Mouse (Mus musculus): ENCODE data around the gene Galntl5. TPM values are rescaled to one million over a fixed set of nuclear protein-coding genes. Genes with fewer than 3 reads are reported as not detected.
"Not testable (repeated sequence)": the region's sequence is repeated elsewhere in the genome, so short reads cannot be mapped to it uniquely, and the experiment has no call there.

The Galntl5 gene
- not detected for total RNA-seq (2021)

DNA sequence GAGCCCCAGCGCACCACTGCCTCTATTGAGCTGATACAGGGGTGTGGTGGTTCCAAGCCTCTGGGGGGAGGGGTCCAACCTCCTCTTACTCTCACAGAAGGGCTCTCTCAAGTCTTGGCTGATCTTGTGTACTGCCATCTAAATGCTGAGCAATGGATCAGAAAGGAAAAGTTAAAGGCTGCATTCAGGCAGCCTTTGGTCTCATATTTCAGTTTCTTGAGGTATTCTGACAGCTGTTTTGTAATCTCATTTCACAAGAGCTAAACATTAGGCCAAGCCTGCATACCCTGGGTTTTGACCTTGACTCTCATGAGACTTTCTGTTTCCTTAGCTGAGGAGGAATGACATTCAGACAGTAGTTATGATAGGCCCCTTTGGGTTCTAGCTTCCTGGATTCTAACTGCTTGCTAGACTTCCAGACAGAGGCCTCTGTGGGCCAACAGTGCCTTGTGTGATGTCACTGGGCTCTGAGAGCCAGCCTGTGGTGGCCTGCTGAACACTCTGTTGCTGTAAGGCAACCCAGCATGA is at the start of gene Galntl5:
Gene Galntl5 (plus strand): TSS at position 457 of the 528 bp plus-strand sequence.
- DNase-seq: no peak

DNA sequence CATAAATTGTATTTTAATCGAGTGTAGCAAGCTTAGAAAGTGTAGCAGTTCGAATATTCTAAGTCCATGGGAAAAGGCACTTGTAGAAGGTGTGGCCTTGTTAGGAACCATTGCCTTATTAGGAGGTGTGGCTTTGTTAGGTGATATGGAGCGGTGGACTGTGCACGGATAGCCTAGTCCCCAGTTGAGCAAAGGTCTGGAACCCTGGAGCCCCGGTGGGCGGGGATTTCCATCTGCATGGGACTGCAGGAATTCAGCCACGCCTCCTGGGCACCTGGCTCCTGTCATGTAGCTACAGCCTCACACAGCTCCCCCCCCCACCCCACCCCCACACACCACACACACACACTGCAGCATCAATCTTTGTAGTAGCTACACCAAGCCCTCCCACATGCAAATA is 34.6 kb upstream of the Galntl5 start:
- DNase-seq: no peak

DNA sequence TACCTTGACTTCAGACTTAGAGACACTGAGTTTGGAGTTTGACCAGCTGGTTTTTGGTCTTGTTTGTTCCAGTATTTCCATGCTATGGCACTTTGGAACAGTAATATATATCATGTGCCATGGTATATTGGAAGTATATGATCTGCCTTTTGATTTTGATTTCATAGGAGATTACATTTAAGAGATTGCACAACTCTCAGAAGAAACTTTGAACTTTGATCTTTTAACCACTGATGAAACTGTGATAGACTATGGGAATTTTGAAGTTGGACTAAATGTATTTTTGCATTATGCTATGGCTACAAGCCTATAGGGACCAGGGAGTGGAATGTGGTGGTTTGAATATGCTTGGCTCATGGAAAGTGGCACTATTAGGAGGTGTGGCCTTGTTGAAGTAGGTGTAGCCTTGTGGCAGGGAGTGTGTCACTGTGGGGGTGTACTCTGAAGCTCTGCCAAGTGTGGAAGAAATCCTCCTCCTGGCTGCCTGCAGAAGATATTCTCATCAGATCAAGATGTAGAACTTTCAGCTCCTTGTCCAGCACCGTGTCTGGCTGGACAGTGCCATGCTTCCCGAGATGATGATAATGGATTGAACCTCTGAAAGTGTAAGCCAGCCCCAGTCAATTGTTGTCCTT is 31.8 kb upstream of the Galntl5 start:
- no peak for DNase-seq

DNA sequence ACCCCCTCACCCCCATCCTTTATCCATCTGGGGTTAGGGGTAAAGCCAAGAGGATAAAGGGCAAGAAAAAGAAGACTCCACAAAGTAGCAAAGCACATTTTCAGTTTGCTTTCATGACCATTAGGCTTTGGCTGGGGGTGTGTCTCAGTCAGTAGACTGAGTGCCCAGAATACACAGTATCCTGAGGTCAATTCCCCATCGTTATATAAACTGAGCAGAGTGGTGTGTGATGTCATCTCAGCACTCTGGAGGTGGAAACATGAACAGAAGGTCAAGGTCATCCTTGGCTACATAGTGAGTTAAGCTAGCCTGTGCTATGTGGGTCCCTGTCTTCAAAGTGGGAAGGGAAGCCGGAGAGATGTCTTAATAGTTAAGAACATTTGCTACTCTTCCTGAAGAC is 27.8 kb upstream of the Galntl5 start:
- DNase-seq: no peak

DNA sequence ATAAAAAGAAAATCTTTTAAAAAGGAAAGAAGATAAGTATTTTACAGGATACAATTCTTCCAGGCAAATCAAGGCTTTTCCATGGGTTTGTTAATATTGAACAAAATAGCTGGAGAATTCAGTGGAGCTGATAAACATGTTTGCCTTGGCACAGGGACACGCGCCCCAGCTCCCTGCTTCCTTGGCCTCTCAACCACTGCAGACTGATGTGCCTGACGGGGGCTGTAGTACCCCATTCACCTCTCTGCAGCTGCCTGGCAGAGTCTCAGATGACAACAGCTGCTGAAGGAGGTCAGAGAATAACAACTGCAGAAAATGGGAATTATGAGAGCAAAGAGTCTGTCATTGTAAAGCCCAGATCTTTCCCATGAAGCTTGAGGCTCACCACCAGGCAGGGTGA is 27.3 kb upstream of the Galntl5 start:
- DNase-seq: no peak

DNA sequence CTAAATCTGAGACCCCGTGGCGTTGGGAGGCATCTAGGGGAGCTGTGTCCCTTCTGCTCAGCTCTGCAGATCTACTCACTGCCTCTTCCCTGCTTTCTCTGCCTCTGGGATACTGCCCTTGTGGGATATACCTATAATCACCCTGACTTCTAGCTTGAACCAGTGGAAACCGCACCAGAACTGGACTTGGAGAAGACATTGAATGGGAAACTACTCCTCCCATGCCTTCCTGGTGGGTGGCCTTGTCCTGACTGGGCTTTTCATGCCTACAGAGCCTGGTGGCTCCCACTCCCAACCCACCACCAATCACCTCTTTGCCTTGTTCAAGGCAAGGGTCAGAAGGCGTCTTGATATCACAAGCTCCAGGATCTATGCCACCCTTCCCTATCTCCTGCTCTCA is 26.4 kb upstream of the Galntl5 start:
- no peak for DNase-seq

DNA sequence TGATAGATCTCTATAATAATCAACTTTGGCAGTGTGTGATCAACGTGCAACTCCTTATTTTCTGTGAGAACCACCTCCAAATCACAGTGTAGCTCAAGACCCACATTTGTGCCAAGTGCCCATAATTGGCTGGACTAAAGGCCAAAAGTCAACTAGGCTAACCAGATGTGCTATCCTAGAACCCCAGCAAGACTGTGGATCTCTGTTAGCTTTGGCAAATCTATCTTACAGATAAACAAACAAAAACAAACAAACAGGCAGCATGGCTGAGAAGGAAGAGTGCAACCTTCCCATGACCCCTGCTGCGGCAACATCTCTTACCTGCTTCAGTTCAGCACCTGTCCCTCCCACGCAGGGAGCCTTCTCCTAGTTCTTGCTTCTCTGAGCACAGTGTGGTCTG is 25.9 kb upstream of the Galntl5 start:
- no peak for DNase-seq

DNA sequence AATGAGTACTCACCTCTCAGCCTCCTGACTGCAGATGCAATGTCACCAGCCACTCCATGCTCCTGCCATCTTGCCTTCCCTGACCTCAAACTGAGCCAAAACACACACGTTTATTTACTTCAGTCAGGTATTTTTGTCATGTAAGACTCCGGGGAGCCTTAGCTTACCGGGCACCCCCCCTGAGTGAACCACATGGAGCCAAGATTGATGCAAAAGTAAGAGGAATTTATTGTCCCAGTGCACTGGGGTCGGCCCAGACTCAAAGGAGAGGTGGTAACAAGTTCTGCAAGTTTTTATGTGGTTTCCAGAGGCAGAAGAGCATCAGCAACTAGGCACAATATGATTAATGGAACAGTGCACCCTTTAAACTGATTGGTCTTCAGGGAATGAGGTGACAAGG is 24.1 kb upstream of the Galntl5 start:
- DNase-seq: no peak

DNA sequence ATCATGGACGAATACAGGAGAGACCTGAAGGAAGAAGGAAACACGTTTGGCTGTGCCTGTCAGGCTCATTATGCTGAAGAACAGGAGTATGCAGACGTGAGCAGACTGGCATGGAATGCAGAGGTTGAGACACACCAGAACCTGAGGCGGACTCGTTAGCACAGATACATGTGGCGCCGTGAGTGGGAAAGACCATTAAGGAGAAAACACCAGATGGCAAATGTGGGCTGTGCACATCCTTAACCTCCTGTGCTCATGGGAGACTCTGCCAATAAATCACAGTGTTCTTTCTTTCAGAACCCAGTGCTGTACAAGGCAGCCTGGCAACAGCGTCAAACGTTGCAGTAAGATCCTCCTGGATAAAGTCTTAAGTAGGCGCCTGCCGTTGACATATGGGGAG is 20.7 kb upstream of the Galntl5 start:
- DNase-seq: peak; percentile 54

DNA sequence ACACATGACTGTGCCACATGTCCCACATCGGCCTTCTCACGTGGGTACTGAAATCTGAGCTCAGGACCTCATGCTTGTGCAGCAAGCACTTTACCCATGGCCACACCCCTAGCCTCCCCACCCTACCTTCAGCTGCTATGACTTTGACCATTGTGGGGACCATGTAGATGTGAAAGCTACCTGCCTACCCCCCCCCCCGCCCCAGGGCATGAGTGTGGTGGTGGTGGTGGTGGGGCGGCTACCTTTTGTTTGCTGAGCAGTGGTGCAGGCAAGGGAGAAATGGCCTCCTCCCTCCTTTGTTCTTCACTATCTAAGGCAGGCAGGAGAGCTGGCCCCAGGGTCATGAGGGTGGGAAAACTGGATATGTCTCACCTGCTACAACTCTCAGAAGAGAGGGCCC is 18.3 kb upstream of the Galntl5 start:
- DNase-seq: no peak

DNA sequence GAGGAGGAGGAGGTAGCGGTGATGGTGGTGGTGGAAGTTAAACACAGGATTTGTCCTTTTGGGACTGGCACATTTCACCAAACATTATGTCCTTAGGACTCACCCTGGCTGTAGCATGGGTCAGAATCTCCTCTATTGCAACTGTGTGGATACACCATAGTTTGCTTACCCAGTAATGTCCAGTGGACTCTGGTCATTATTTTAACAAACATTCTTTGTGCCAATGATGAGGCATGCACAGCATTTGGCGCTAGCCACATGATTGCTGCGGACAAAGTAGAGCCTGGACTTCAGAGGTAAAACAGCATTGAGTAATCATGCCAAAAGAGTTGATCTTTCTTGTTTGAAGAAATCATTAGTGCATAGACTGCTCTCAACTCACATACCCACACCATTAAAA is 17.3 kb upstream of the Galntl5 start:
- no peak for DNase-seq

DNA sequence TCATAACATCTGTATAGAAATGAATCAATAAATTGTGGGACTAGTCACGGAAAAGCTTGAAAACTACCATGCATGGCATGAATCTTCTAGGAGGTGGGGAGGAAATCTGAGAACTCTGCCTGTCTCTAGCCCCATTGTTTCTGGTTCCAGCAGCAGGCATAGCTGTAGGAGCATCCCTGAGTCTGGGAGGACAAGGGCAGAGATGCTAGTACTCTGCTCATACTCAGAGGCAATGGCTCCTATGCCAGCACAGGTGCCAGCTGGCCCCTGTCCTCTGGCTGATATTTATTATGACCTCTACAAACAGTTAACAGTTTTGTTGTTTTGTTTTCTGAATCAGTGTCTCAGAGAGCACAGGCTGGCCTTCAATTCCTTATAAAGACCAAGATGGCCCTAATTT is 16.9 kb upstream of the Galntl5 start:
- no peak for DNase-seq

DNA sequence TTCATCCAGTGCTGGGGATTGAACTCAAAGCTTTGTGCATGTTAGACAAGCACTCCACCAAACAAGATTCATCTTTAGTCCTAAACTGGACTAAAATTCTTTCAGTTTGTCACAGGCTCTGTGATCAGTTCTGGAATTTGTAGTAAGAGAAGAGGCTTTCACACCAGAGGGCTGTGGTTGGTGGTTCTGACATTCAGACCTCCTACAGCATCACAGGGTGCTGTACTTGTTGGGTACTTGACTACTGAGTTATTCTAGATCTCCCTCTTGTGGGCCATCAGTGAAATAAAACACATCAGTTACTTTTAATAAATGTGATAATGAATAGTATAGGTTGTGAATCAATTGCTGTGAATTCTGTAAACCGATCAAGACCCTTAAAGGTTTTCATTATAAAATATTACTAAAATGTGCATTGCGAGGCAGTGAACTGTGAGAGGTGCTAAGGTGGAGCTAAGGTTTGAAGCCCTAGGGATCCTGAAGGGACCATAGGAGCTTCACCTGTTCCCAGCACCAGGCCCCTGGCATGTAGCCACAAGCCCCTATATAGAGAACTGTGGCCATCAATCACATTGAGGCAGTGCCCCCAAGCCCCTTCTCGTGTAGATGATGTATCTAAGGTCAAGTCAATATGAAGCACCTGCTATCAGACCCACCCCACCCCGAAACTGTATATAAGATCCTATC is 16.0 kb upstream of the Galntl5 start:
- no peak for DNase-seq

DNA sequence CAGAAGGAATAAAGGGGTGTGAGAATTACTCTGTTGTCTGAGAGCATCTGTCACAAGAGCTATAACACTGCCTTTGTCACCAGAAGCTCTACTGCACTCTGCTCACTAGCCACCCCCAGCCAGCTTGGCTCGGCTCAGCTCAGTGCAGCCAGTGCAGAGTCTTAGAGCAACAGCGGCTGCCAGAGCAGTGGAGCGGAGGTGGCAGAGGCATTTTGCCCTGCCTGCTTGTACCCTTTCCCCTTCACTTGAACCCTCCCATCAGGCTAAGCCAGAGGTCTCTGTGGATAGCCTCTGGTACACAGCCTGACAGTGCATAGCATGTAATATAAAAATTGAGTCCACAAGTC is 15.5 kb upstream of the Galntl5 start:
- peak in 1 of 2 experiments; percentile 28 for DNase-seq

DNA sequence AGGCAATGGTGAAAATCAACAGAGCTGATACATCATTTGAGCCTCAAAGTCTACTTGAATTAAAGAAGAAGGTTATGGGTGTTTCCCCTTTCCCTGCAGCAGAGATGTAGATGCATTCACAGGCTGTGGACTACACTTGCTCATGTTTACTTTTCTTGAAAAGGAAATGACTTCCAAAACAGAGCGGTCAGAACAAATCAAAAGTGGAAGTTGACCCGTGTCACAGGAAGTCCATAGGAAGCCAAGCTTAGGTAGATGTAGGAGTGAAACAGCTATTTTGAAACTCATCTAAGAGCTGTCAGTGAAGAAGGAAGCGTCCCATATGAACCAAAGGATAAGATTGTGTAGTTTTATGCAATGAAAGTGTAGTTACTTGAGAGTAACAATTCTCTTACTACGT is 14.6 kb upstream of the Galntl5 start:
- DNase-seq: no peak

DNA sequence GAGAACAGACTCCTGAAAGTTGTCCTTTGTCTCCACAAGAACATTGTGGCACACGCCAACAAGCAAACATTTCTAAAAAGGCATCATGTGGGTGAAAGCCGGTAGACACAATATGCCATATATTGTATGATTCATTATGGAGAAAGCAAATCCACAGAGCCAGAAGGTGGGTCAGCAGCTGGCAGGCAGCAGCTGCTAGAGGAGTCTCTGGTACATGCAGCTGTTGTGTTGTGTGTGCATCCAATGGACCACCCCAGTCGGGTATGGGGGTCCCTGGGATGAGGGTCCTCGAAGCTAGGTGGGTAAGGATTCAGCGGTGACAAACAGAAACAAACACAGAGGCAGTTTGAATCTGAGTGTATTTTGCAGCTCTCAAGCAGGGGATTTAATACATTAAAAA is 3.3 kb upstream of the Galntl5 start:
- not testable (repeated sequence) for DNase-seq

DNA sequence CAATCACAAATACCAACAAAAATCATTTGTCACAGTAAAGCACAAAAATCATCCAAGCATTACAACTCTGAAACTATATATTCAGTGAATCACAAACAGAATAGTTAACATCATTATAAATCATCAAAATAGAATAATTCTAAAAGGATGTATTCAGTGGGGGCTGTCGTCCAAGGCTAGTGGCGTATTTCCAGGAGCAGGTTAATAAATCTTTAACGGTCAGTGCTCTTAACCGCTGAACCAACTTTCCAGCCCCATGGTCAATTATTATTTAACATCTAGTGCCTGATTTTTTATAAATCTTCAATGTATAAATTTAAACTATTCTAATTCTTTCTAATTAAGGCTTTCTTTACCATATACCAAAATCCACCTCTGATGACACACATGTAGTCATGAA is 2.7 kb upstream of the Galntl5 start:
- not testable (repeated sequence) for DNase-seq

DNA sequence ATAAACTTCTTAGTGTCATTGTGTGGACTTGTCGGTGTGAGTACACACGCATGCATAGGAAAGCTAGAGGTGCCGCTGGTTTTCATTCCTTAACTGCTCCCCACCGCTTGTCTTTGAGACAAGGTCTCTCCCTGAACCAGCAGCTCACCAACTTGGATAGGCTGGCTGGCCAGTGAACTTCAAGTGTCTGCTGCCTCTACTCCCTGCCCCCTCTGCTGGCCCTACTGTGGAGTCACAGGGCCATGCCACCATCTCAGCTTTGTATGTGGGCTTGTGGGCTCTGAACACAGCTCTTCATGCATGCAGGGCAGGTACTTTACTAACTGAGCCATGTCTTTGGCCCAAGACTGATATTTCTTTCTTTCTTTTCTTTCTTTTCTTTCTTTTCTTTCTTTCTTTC is 2.0 kb upstream of the Galntl5 start:
- DNase-seq: no peak

DNA sequence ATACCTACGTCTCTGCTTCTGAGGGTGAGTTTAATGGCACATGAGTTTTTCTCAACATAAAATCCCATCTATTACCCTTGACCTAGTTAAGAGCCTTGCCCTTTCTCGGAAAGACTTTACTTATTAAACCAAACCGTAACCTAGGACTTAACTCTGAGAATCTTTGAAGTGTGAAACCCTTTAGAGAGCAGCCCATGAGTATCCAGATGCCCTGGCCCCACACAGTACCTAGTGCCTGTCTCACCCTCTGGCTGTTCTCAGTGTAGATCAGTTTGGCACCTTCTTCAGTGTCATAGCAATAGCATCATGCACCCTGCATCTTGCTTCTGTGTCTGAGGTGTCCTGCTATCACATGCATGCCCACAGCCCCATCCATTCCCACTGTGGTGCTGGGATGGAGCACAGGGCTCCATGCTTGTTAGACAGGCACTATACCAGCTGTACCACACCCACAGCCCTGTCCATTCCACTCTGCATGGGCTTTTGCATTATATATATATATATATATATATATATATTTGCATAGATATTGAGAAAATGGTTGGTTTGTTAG is 1.2 kb upstream of the Galntl5 start:
- DNase-seq: no peak

DNA sequence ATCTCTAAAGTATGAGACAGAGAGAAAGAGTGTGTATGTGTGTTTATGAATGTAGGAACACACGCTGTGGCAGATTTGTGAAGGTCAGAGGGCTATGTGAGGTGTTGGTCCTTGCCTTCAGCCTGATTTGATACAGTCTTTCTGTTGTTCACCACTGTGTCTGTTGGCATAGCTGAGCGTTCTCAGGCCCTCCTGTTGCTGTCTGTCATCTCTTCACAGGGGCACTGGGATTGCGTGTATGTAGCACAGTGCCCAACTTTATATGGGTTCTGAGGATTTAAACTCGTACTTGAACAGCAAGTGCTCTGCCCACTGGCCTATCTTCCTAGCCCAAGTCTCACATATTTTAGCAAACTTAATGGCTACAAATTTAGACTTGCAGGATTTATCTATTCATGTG is 2.3 kb downstream of the Galntl5 start:
- no peak for DNase-seq

DNA sequence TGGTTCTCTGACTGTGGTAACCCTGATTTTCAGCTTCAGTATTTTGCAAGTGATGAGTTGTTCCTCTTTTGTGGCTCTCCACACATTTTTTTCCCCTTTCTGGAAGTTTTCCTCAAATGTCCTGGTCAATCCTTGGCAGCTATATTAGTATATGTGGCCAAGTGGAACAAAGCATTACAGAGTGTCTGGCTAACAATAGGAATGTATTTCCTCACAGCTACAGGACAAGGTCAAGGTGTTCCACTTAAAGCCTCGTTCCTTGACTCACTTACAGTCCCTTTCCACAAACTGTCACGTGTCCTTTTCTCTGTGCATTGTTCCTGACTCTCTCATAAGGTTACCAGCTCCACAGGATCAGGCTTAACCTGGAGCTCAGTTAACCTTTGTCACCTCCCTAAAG is 3.3 kb downstream of the Galntl5 start:
- no peak for DNase-seq

DNA sequence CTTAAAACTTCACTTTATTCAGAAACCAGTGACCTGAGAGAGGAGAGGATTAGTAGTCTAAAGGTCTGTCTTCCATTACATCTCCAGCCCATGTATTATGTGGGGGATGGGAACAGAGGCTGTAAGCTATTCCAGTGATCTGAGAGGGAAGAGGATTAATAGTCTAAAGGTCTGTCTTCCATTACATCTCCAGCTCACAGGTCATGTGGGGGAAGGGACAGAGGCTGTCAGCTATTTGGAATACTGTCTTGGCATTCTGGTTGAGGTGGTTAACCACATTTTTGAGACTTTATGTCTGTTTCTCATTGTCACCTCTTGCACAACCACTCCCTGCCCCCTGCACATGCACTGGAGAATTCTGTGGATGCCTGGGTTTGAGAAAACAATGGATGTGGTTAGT is 6.5 kb downstream of the Galntl5 start:
- no peak for DNase-seq

DNA sequence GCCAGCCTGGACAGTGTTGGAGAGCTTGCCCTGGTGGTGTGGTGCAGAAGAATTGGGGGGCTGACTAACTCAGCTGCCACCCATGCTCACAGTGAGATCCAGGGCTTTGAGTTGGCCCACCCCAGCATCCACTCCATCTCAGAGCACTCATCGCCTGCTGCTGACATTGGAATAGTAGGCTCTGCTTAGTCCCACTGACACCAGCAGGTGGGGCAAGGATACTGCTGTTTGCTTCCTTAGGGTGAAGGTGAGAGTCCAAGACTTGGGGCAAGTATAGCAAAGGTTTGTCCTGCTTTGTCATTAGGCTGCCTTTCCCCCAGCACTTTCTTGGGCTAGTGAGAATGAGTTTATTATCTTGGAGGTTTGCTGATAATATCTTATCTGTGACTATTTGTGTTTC is 7.5 kb downstream of the Galntl5 start:
- peak in 1 of 2 experiments; percentile 4 for DNase-seq

DNA sequence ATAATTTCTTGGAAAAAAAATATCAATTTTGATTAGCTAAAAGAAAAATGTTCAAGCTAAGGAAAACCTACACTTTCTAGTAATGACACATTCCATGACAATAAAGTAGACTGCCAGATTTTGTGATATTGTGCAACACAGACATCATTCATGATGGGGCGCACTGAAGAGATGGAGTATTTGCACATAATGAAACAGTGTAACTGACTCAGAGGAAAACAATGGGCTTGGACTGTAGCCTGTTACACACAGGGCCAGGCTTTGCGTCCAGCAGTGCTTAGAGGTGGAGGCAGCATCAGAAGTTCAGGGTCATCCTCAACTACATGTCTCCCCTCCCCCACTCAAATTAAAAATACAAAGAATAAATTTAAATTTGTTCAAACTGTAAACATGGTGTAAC is 9.3 kb downstream of the Galntl5 start:
- no peak for DNase-seq
